Mouse (Mus musculus) CH12.LX (cell line): ENCODE data around the gene Dgkz.

Experiments
- BHLHE40 ChIP-seq: IDR thresholded peaks from 2 replicates; pipeline ENCODE4 v1.6.1; 2011; ENCODE audit warnings: mild to moderate bottlenecking, low read depth, low read length, improper control_type of control experiment
- CTCF ChIP-seq, 2 experiments: IDR thresholded peaks in 1 of 2; conservative IDR thresholded peaks in 1 of 2; 2 replicates each; pipeline ENCODE4 v1.5.1; 2011 to 2012; ENCODE audit warnings: low read depth in 2 of 2, low read length in 2 of 2, improper control_type of control experiment in 1 of 2, inconsistent platforms in 1 of 2, mild to moderate bottlenecking in 1 of 2, moderate library complexity in 1 of 2
- E2F4 ChIP-seq: IDR thresholded peaks from 2 replicates; pipeline ENCODE4 v1.6.1; 2011; ENCODE audit warnings: low read depth, low read length, improper control_type of control experiment; ENCODE audit not compliant: insufficient replicate concordance
- EP300 ChIP-seq: IDR thresholded peaks from 2 replicates; pipeline ENCODE4 v1.6.1; 2011; ENCODE audit warnings: low read length, improper control_type of control experiment
- IRF4 ChIP-seq: IDR thresholded peaks from 2 replicates; pipeline ENCODE4 v1.6.1; 2014; ENCODE audit warnings: low read depth, mild to moderate bottlenecking, inconsistent platforms, low read length, improper control_type of control experiment
- MAX ChIP-seq: IDR thresholded peaks from 2 replicates; pipeline ENCODE4 v1.6.1; 2011; ENCODE audit warnings: low read length, improper control_type of control experiment
- MAZ ChIP-seq: IDR thresholded peaks from 2 replicates; pipeline ENCODE4 v1.6.1; 2012; ENCODE audit warnings: low read depth, mild to moderate bottlenecking, inconsistent platforms, low read length, improper control_type of control experiment, moderate library complexity
- MXI1 ChIP-seq: IDR thresholded peaks from 2 replicates; pipeline ENCODE4 v1.6.1; 2011; ENCODE audit warnings: mild to moderate bottlenecking, low read depth, low read length, improper control_type of control experiment
- NRF1 ChIP-seq: IDR thresholded peaks from 2 replicates; pipeline ENCODE4 v1.6.1; 2014; ENCODE audit warnings: low read depth, mild to moderate bottlenecking, inconsistent platforms, low read length, improper control_type of control experiment, moderate library complexity
- POLR2A ChIP-seq: IDR thresholded peaks from 2 replicates; pipeline ENCODE4 v1.6.1; 2011; ENCODE audit warnings: low read depth, mild to moderate bottlenecking, improper control_type of control experiment, low read length
- TCF12 ChIP-seq: IDR thresholded peaks from 2 replicates; pipeline ENCODE4 v1.6.1; 2014; ENCODE audit warnings: low read depth, mild to moderate bottlenecking, inconsistent platforms, low read length, improper control_type of control experiment
- UBTF ChIP-seq: IDR thresholded peaks from 2 replicates; pipeline ENCODE4 v1.6.1; 2012; ENCODE audit warnings: low read depth, mild to moderate bottlenecking, inconsistent platforms, low read length, improper control_type of control experiment, moderate library complexity
- USF1 ChIP-seq: IDR thresholded peaks from 2 replicates; pipeline ENCODE4 v1.6.1; 2014; ENCODE audit warnings: low read depth, mild to moderate bottlenecking, inconsistent platforms, low read length, improper control_type of control experiment
- ZKSCAN1 ChIP-seq: IDR thresholded peaks from 2 replicates; pipeline ENCODE4 v1.6.1; 2012; ENCODE audit warnings: low read depth, inconsistent platforms, low read length, improper control_type of control experiment, borderline replicate concordance

DNA sequence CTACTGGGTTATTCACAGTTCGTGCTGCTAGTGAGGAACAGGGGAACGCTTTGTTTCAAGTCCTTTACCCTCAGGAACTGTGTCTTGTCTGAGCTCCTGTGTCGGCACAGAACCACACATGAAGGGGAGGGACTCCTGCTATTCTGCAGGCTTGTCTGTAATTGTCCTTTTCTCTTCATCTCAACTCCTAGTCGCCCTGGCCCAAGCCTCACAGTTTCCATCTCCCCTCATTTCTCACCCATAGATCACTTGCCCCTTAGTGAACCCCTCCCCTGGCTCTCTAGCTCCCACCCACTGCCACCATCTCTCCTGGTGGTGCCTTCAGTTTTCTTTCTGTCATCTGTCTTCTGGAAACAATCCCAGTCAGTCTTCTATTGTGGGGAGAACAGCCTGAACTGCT lies 4.6 kb upstream of the Dgkz start:
- TF ChIP-seq UBTF = no peak
- TF ChIP-seq POLR2A = no peak
- TF ChIP-seq ZKSCAN1 = no peak
- no peak for TF ChIP-seq MAZ
- no peak for TF ChIP-seq MXI1
- no peak for TF ChIP-seq USF1
- TF ChIP-seq E2F4 = no peak
- TF ChIP-seq BHLHE40 = no peak
- no peak for TF ChIP-seq NRF1
- no peak for TF ChIP-seq CTCF (conservative IDR thresholded peaks at IDR 0.05 in 1 of 2, IDR thresholded peaks at IDR 0.05 in 1 of 2; ENCODE audit: low read depth in 2 of 2, low read length in 2 of 2)
- TF ChIP-seq TCF12 = no peak
- TF ChIP-seq MAX = no peak
- no peak for TF ChIP-seq EP300
- no peak for TF ChIP-seq IRF4
